Mouse (Mus musculus) forebrain, embryonic 10.5 days (tissue): ENCODE measurements around the gene 3110001I22Rik. TPM values are rescaled to one million over a fixed set of nuclear protein-coding genes. Genes with fewer than 3 reads are reported as not detected.

ENCODE experiments used
- polyA plus RNA-seq: library from polyadenylated mRNA; unstranded; fragments of >200 nt; fragmentation: Nextera tagmentation; extraction: Ambion mirVana; gene quantifications from 2 replicates; pipeline ENCODE4 v1.2.1, GENCODE M21; 2016

3110001I22Rik gene
- polyA plus RNA-seq, 1 experiment from 2014 or later: 8.7 TPM

Other genes with a start within 250 kb of the 3110001I22Rik start
- 46.4 and 47.9 TPM in 2 replicates for gene Parn, start 3.8 kb upstream of the 3110001I22Rik start, polyA plus RNA-seq
- 35.9 and 36.2 TPM in 2 replicates for gene Bfar, start 71 bp upstream of the 3110001I22Rik start, polyA plus RNA-seq
- gene Pla2g10, start 59.1 kb downstream of the 3110001I22Rik start, polyA plus RNA-seq: 0.44 TPM in 1 of 2 replicates, not detected in the other
- gene Rrn3, start 108.8 kb downstream of the 3110001I22Rik start, polyA plus RNA-seq: 96.1 and 96.2 TPM in 2 replicates
- gene Ntan1, start 146.9 kb downstream of the 3110001I22Rik start, polyA plus RNA-seq: 122 and 125 TPM in 2 replicates
- 70.7 and 71.2 TPM in 2 replicates for gene Pdxdc1, start 231.2 kb downstream of the 3110001I22Rik start, polyA plus RNA-seq
- 3.1 TPM in 2 replicates for gene Mpv17l, start 231.2 kb downstream of the 3110001I22Rik start, polyA plus RNA-seq